Mouse (Mus musculus): Measurements from ENCODE around the gene Thoc3. TPM values are rescaled to one million over a fixed set of nuclear protein-coding genes. Genes with fewer than 3 reads are reported as not detected.
"Not testable (repeated sequence)": the region's sequence is repeated elsewhere in the genome, so short reads cannot be mapped to it uniquely, and the experiment has no call there.

The Thoc3 gene
- 10 to 100 TPM; 39.4 to 40.0 TPM for total RNA-seq (2021)

- DNase-seq (ENCODE audit: extremely low spot score in 1 of 2, low spot score in 1 of 2): peak; percentile 76 to 83
These were observed at the start of gene Thoc3 for GRCm38 (mm10) chr13:54468098-54469011. TSS of gene Thoc3 (minus strand) at chr13:54468849.

- DNase-seq (ENCODE audit: extremely low spot score in 1 of 2, low spot score in 1 of 2): no peak
These were observed 37.3 kb upstream of the Thoc3 start for GRCm38 (mm10) chr13:54505920-54506319.

DNA sequence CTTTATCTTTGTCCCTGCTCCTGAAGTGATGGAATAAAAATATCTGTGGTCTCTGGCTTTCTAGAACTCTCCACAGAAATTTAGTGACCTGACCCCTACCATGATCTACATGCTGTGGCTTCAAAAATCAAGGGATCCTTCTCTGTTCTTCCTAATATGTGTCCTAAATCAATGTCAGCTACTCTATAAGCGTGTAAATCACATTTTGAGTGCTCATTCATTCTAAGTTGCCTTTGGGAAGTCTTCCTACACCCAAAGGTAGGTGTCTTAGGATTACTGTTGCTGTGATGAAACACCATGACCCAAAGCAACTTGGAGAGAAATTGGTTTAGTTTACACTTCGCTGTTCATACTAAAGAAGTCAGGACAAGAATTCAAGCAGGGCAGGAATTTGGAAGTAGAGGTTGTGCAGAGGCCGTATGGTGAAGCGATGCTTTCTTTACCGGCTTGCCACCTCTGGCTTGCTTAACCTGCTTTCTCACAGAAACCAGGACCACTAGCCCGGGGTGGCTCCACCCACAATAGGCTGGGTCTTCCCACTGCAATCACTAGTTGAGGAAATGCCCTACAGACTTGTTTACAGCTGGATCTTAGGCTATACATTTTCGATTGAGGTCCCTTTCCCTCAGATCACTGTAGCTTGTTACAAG lies 36.1 kb upstream of the Thoc3 start:
- no peak for DNase-seq (ENCODE audit: extremely low spot score in 1 of 2, low spot score in 1 of 2)

- peak; percentile 56 to 58 for DNase-seq (ENCODE audit: extremely low spot score in 1 of 2, low spot score in 1 of 2)
These were observed 35.2 kb upstream of the Thoc3 start, which contains the start of gene Simc1 for GRCm38 (mm10) chr13:54503604-54504521. TSS of gene Simc1 (plus strand) at chr13:54503779.

DNA sequence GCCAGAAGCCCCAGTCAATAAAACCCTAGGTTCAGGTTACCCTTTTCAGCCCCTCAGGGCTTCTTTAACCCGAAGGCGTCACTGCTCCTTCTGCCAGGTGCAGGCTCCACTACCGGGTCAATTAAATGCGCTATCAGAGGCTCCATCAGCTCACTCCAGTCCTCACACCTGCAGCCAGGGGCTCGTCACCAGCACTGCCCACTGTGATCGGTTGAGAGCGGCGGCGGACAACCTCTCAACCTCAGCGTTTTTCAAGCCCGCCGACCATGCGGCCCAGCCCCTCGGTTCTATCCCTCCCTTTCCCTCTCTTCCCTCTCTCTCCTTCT lies 34.6 kb upstream of the Thoc3 start:
- no peak for DNase-seq (ENCODE audit: extremely low spot score in 1 of 2, low spot score in 1 of 2)

DNA sequence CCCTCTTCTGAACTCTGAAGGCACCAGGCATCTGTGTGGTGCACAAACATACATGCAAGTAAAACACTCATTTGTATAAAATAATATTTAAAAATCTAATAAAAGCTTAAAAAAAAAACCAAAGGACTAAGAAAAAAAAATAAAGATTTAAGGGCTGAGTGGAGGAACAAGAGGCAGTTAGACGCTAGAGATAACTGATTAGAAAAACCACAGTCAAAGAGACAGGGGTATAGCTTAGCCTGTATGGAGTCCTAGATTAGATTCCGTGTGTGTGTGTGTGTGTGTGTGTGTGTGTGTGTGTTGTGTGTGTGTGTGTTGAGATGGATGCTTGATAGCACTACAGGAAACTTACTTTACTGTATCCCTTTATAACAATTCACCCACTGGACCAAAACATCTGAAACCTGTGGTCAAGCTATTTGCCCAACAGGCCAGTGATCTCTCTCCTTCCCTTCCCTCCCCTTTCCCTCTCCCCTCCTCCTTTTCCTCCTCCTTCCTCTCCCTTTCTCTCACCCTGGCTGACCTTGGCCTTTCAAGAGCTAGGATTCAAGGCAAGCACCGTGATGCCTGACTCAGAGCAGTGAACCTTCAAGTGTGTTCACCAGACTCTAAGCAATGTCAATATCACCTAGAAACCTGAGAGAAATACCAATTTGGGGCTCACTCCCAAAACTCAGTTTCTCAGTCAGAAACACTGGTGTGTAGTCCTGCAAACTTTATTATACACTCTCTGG lies 33.5 kb upstream of the Thoc3 start:
- DNase-seq (ENCODE audit: extremely low spot score in 1 of 2, low spot score in 1 of 2): no peak

DNA sequence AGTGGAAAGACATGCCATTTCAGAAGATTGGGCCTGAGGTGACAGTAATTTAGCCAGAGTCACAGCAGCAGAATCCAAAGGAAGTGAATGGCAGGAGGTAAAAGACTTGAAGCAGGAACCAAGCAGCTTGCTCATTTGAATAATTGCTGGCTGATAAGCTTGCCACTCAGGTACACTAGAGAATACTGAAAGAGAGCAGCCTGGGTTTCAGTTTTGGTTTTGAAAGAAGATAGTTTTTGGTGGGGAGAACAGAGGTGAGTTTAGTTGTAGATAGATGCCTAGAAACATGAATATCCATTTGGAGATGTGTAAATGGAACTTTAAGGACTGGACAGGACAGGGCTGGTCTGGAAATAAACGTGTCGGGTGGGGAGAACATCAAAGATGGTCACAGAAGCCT lies 32.7 kb upstream of the Thoc3 start:
- no peak for DNase-seq (ENCODE audit: extremely low spot score in 1 of 2, low spot score in 1 of 2)

- DNase-seq (ENCODE audit: extremely low spot score in 1 of 2, low spot score in 1 of 2): not testable (repeated sequence)
These were observed 30.9 kb upstream of the Thoc3 start for GRCm38 (mm10) chr13:54499551-54499950.

- DNase-seq (ENCODE audit: extremely low spot score in 1 of 2, low spot score in 1 of 2): no peak
These were observed 22.7 kb upstream of the Thoc3 start for GRCm38 (mm10) chr13:54491381-54491780.

- no peak for DNase-seq (ENCODE audit: extremely low spot score in 1 of 2, low spot score in 1 of 2)
These were observed 21.8 kb upstream of the Thoc3 start for GRCm38 (mm10) chr13:54490411-54490810.

GRCm38 (mm10) chr13:54481498-54481897 lies 12.8 kb upstream of the Thoc3 start:
- DNase-seq (ENCODE audit: extremely low spot score in 1 of 2, low spot score in 1 of 2): no peak

DNA sequence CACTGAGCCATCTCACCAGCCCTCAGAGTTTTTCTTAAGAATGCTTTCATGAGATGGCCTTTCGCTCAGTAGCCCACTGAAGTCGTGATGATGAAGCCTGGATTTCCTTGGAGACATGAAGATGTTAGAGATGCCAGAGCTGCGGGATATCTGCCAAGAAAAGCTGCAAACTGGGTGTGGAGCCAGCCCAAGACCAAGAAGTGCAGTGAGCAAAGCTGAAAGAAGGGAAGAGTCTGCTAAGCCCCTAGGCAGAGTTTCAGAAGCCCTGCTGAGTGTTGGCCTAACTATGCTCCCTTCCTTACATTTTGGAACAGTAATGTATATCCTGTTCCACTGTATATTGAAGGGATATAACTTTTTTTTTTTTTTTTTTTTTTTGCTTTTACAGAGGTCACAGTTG lies 10.6 kb upstream of the Thoc3 start:
- no peak for DNase-seq (ENCODE audit: extremely low spot score in 1 of 2, low spot score in 1 of 2)

DNA sequence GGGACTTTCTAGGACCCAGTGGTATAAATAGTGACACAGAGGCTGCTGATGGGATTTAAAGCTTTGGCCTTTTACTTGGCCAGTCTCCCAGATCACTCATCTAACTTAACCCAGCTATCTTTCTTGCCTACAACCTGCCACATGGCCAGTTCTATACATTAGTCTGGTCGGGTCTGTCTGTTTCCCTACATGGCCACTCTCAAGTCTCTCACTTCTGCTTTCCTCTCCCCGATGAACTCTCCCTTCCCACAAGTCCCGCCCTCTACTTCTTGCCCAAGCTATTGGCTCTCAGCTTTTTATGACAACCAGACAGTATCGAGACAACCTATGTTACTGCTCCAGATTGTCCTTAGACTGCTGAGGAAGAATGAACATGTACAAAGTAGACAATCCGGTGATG lies 7.1 kb upstream of the Thoc3 start:
- no peak for DNase-seq (ENCODE audit: extremely low spot score in 1 of 2, low spot score in 1 of 2)

- no peak for DNase-seq (ENCODE audit: extremely low spot score in 1 of 2, low spot score in 1 of 2)
These were observed 6.3 kb upstream of the Thoc3 start for GRCm38 (mm10) chr13:54474996-54475395.

GRCm38 (mm10) chr13:54471967-54472366 lies 3.3 kb upstream of the Thoc3 start:
- DNase-seq (ENCODE audit: extremely low spot score in 1 of 2, low spot score in 1 of 2): no peak

- DNase-seq (ENCODE audit: extremely low spot score in 1 of 2, low spot score in 1 of 2): no peak
These were observed 334 bp upstream of the Thoc3 start for GRCm38 (mm10) chr13:54469012-54469354.

DNA sequence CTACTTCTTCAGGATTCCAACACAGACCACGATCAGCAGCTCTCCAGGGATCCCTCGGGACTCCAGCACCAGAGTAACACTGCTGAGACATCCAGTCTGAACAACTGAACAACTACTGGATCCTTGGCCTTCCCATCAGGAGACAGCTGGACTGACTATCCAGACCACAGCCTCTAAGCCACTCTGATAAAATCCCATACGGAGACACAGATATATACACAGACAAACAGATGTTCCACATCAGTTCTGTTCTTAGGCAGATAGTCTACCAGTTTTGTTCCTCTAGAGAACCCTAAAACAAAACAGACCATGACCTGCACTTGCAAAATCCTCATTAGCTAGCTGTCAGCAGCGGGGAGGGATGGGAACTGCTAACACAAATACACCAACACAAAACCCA lies 9.4 kb downstream of the Thoc3 start:
- DNase-seq (ENCODE audit: extremely low spot score in 1 of 2, low spot score in 1 of 2): no peak

GRCm38 (mm10) chr13:54457062-54457461 lies 11.6 kb downstream of the Thoc3 start:
- DNase-seq (ENCODE audit: extremely low spot score in 1 of 2, low spot score in 1 of 2): no peak

GRCm38 (mm10) chr13:54447496-54448224 lies 21.0 kb downstream of the Thoc3 start:
- peak; percentile 20 to 26 for DNase-seq (ENCODE audit: extremely low spot score in 1 of 2, low spot score in 1 of 2)
